Mouse (Mus musculus): Measurements from ENCODE around the gene Dnm3. TPM values are rescaled to one million over a fixed set of nuclear protein-coding genes. Genes with fewer than 3 reads are reported as not detected.

Gene Dnm3
- polyA plus RNA-seq, 1 experiment, result 45.3 TPM

GRCm38 (mm10) chr1:162286910-162287309, 190.9 kb downstream of the Dnm3 start:
- no peak for DNase-seq (ENCODE audit: low read depth)
- TF ChIP-seq CTCF (IDR thresholded peaks at IDR 0.05; ENCODE audit: borderline replicate concordance, extremely low read depth, insufficient read depth, insufficient read length), result no peak; the same call in 1 of the 2 replicates
- TF ChIP-seq POLR2A (IDR thresholded peaks at IDR 0.05; ENCODE audit: borderline replicate concordance, extremely low read depth, insufficient read depth, insufficient read length, poor library complexity, severe bottlenecking), result no peak

GRCm38 (mm10) chr1:162281981-162282381, 195.9 kb downstream of the Dnm3 start:
- DNase-seq (ENCODE audit: low read depth), result peak; percentile 63

GRCm38 (mm10) chr1:162280052-162280451, 197.8 kb downstream of the Dnm3 start:
- DNase-seq (ENCODE audit: low read depth), result no peak

More at GRCm38 (mm10) chr1:162281981-162282381, 195.9 kb downstream of the Dnm3 start:
- no peak for TF ChIP-seq CTCF (IDR thresholded peaks at IDR 0.05; ENCODE audit: borderline replicate concordance, extremely low read depth, insufficient read depth, insufficient read length)
- no peak for TF ChIP-seq POLR2A (IDR thresholded peaks at IDR 0.05; ENCODE audit: borderline replicate concordance, extremely low read depth, insufficient read depth, insufficient read length, poor library complexity, severe bottlenecking)

GRCm38 (mm10) chr1:162276011-162276410, 201.8 kb downstream of the Dnm3 start:
- DNase-seq (ENCODE audit: low read depth), result peak; percentile 45
- TF ChIP-seq CTCF (IDR thresholded peaks at IDR 0.05; ENCODE audit: borderline replicate concordance, extremely low read depth, insufficient read depth, insufficient read length) (peak; percentile 56), POLR2A (IDR thresholded peaks at IDR 0.05; ENCODE audit: borderline replicate concordance, extremely low read depth, insufficient read depth, insufficient read length, poor library complexity, severe bottlenecking) (no peak)

More at GRCm38 (mm10) chr1:162280052-162280451, 197.8 kb downstream of the Dnm3 start:
- no peak for TF ChIP-seq POLR2A (IDR thresholded peaks at IDR 0.05; ENCODE audit: borderline replicate concordance, extremely low read depth, insufficient read depth, insufficient read length, poor library complexity, severe bottlenecking)
- TF ChIP-seq CTCF (IDR thresholded peaks at IDR 0.05; ENCODE audit: borderline replicate concordance, extremely low read depth, insufficient read depth, insufficient read length), result no peak

- no peak for TF ChIP-seq CTCF (IDR thresholded peaks at IDR 0.05; ENCODE audit: borderline replicate concordance, extremely low read depth, insufficient read depth, insufficient read length)
- no peak for TF ChIP-seq POLR2A (IDR thresholded peaks at IDR 0.05; ENCODE audit: borderline replicate concordance, extremely low read depth, insufficient read depth, insufficient read length, poor library complexity, severe bottlenecking)
- no peak for DNase-seq (ENCODE audit: low read depth)
Measured at GRCm38 (mm10) chr1:162274674-162275248, 203.1 kb downstream of the Dnm3 start.

GRCm38 (mm10) chr1:162256912-162257607, 220.8 kb downstream of the Dnm3 start:
- TF ChIP-seq POLR2A (IDR thresholded peaks at IDR 0.05; ENCODE audit: borderline replicate concordance, extremely low read depth, insufficient read depth, insufficient read length, poor library complexity, severe bottlenecking), result no peak
- no peak for TF ChIP-seq CTCF (IDR thresholded peaks at IDR 0.05; ENCODE audit: borderline replicate concordance, extremely low read depth, insufficient read depth, insufficient read length)
- no peak for DNase-seq (ENCODE audit: low read depth)

- peak; percentile 55 for DNase-seq (ENCODE audit: low read depth)
- TF ChIP-seq CTCF (IDR thresholded peaks at IDR 0.05; ENCODE audit: borderline replicate concordance, extremely low read depth, insufficient read depth, insufficient read length) (no peak), POLR2A (IDR thresholded peaks at IDR 0.05; ENCODE audit: borderline replicate concordance, extremely low read depth, insufficient read depth, insufficient read length, poor library complexity, severe bottlenecking) (no peak)
Measured at GRCm38 (mm10) chr1:162254944-162255343, 222.9 kb downstream of the Dnm3 start.

- TF ChIP-seq CTCF (IDR thresholded peaks at IDR 0.05; ENCODE audit: borderline replicate concordance, extremely low read depth, insufficient read depth, insufficient read length), result no peak
- no peak for TF ChIP-seq POLR2A (IDR thresholded peaks at IDR 0.05; ENCODE audit: borderline replicate concordance, extremely low read depth, insufficient read depth, insufficient read length, poor library complexity, severe bottlenecking)
- DNase-seq (ENCODE audit: low read depth), result no peak
Measured at GRCm38 (mm10) chr1:162253971-162254641, 223.7 kb downstream of the Dnm3 start.

- TF ChIP-seq CTCF (IDR thresholded peaks at IDR 0.05; ENCODE audit: borderline replicate concordance, extremely low read depth, insufficient read depth, insufficient read length) (no peak), POLR2A (IDR thresholded peaks at IDR 0.05; ENCODE audit: borderline replicate concordance, extremely low read depth, insufficient read depth, insufficient read length, poor library complexity, severe bottlenecking) (no peak)
- no peak for DNase-seq (ENCODE audit: low read depth)
Measured at GRCm38 (mm10) chr1:162252869-162253268, 225.0 kb downstream of the Dnm3 start.

GRCm38 (mm10) chr1:162247216-162247615, 230.6 kb downstream of the Dnm3 start:
- TF ChIP-seq POLR2A (IDR thresholded peaks at IDR 0.05; ENCODE audit: borderline replicate concordance, extremely low read depth, insufficient read depth, insufficient read length, poor library complexity, severe bottlenecking) (no peak), CTCF (IDR thresholded peaks at IDR 0.05; ENCODE audit: borderline replicate concordance, extremely low read depth, insufficient read depth, insufficient read length) (no peak)
- DNase-seq (ENCODE audit: low read depth), result no peak

GRCm38 (mm10) chr1:162243651-162243990, 234.2 kb downstream of the Dnm3 start:
- no peak for DNase-seq (ENCODE audit: low read depth)
- no peak for TF ChIP-seq POLR2A (IDR thresholded peaks at IDR 0.05; ENCODE audit: borderline replicate concordance, extremely low read depth, insufficient read depth, insufficient read length, poor library complexity, severe bottlenecking)
- TF ChIP-seq CTCF (IDR thresholded peaks at IDR 0.05; ENCODE audit: borderline replicate concordance, extremely low read depth, insufficient read depth, insufficient read length), result no peak
